9 mouse cellular contexts compared by ENCODE assay signal in genomic region chr12:101026946-101027345, GRCm38 (mm10). TPM values are rescaled to one million over a fixed set of nuclear protein-coding genes. Genes with fewer than 3 reads are reported as not detected.
DNase-seq lines count a peak whose midpoint lies in the region; ATAC-seq and TF ChIP-seq lines count a peak whose summit lies in the region.
"Had no signal": no experiment of that assay in that cellular context is flagged by ENCODE, and none has a peak within 500 bp of the region (broad histone marks: within the 10 kb centered on the region; RNA-seq: fewer than 3 reads in every experiment).

No protein-coding gene starts in this region.

- ATAC-seq in intestine, embryonic 16.5 days = no peak
- no peak for ATAC-seq in midbrain, embryonic 11.5 days (ENCODE audit: low FRiP score)
- ATAC-seq in activated CD4-positive, CD25-positive, alpha-beta regulatory T cell, adult 4 months = no peak

- H3K27ac ChIP-seq in gastrocnemius, adult 2 months = peak overlapping the region; percentile 94
- H3K27ac ChIP-seq in intestine, embryonic 16.5 days (ENCODE audit: low read length) = peak overlapping the region; percentile 88
- H3K27ac ChIP-seq in midbrain, embryonic 11.5 days (ENCODE audit: low read depth, low read length) = no peak overlapping the region

- no peak for TF ChIP-seq CTCF in gastrocnemius, adult 2 months (IDR thresholded peaks at IDR 0.05)

- H3K4me3 ChIP-seq in gastrocnemius, adult 2 months = peak overlapping the region; percentile 82
- peak overlapping the region; percentile 80 for H3K4me3 ChIP-seq in intestine, embryonic 16.5 days (ENCODE audit: low read length)
- H3K4me3 ChIP-seq in midbrain, embryonic 11.5 days (ENCODE audit: low read depth, low read length) = peak overlapping the region; percentile 81

- DNase-seq in gastrocnemius, adult 2 months = no peak
- no peak for DNase-seq in gastrocnemius, postnatal 4 days (ENCODE audit: low spot score in 2 of 2)
- peak; percentile 4 for DNase-seq in urinary bladder, postnatal 25 days (ENCODE audit: low spot score)
- no peak for DNase-seq in urinary bladder, postnatal 10 days (ENCODE audit: low spot score)
- peak; percentile 90 for DNase-seq in midbrain, embryonic 11.5 days (ENCODE audit: low spot score, missing footprints)
- no peak for DNase-seq in adrenal gland, adult 8-10 months

- no peaks in the 10 kb centered on the region for H3K36me3 ChIP-seq in intestine, embryonic 16.5 days (ENCODE audit: control insufficient read depth, insufficient read depth, low read length)
- peaks cover 6% of the 10 kb centered on the region; the same call in 1 of the 2 replicates for H3K36me3 ChIP-seq in midbrain, embryonic 11.5 days (ENCODE audit: control insufficient read depth, insufficient read depth, low read length)

- peaks cover 8% of the 10 kb centered on the region; the same call in 1 of the 2 replicates for H3K4me1 ChIP-seq in intestine, embryonic 16.5 days (ENCODE audit: control insufficient read depth, insufficient read depth, low read length)
- H3K4me1 ChIP-seq in midbrain, embryonic 11.5 days (ENCODE audit: control insufficient read depth, insufficient read depth, low read length) = peaks cover 28% of the 10 kb centered on the region

- intact Hi-C loops in gastrocnemius, adult 2 months (cut with DNase I) = no loop called here

- no peaks in the 10 kb centered on the region for H3K9me3 ChIP-seq in intestine, embryonic 16.5 days (ENCODE audit: control insufficient read depth, low read length)
- no peaks in the 10 kb centered on the region for H3K9me3 ChIP-seq in midbrain, embryonic 11.5 days (ENCODE audit: control insufficient read depth, low read length)

- 8% methylated on average over 14 of the region's 14 CpGs for WGBS in intestine, embryonic 16.5 days
- 1% methylated on average over 14 of the region's 14 CpGs for WGBS in midbrain, embryonic 11.5 days

- peak overlapping the region; percentile 93 for H3K9ac ChIP-seq in intestine, embryonic 16.5 days (ENCODE audit: low read depth, low read length)
- peak overlapping the region; percentile 95 for H3K9ac ChIP-seq in midbrain, embryonic 11.5 days (ENCODE audit: low read length)

- H3K4me2 ChIP-seq in intestine, embryonic 16.5 days (ENCODE audit: low read depth, low read length) = peak overlapping the region; percentile 87
- peak overlapping the region; percentile 84 for H3K4me2 ChIP-seq in midbrain, embryonic 11.5 days

- H3K27me3 ChIP-seq in intestine, embryonic 16.5 days (replicated peaks; ENCODE audit: control insufficient read depth, insufficient read depth, low read length) = no peaks in the 10 kb centered on the region
- H3K27me3 ChIP-seq in midbrain, embryonic 11.5 days (ENCODE audit: control insufficient read depth, insufficient read depth, low read length) = no peaks in the 10 kb centered on the region
- H3K27me3 ChIP-seq: Patski had no signal

RNA-seq across cellular contexts. Expression of gene Ccdc88c, which starts 1.9 kb away (rescaled TPM):
- total RNA-seq in gastrocnemius, adult 2 months (2021) = 10 to 100 TPM; 28.4 to 34.7 TPM
- 10 to 100 TPM; 51.1 to 57.3 TPM for total RNA-seq in gastrocnemius, postnatal 4 days (2021)
- 13.1 and 13.6 TPM in 2 replicates for polyA plus RNA-seq in intestine, embryonic 16.5 days (2015; fragmentation: Nextera tagmentation; extraction: Ambion mirVana)
- polyA plus RNA-seq in midbrain, embryonic 11.5 days (2014; fragmentation: Nextera tagmentation; extraction: Ambion mirVana) = 11.0 TPM in 2 replicates
- polyA plus RNA-seq in activated CD4-positive, CD25-positive, alpha-beta regulatory T cell, adult 4 months (2017; shearing (Covaris generic)) = 10 to 100 TPM; 76.7 to 82.5 TPM
- total RNA-seq in adrenal gland, adult 8-10 months (2022) = 1 to 10 TPM; 1.4 to 4.0 (median 2.7) TPM

RNA-seq across cellular contexts. Expression of gene Ppp4r3a, which starts 56.6 kb away (rescaled TPM):
- 10 to 100 TPM; 19.9 to 20.6 TPM for total RNA-seq in gastrocnemius, adult 2 months (2021)
- 10 to 100 TPM; 41.5 to 45.7 TPM for total RNA-seq in gastrocnemius, postnatal 4 days (2021)
- polyA plus RNA-seq in intestine, embryonic 16.5 days (2015; fragmentation: Nextera tagmentation; extraction: Ambion mirVana) = 21.9 and 25.8 TPM in 2 replicates
- polyA plus RNA-seq in midbrain, embryonic 11.5 days (2014; fragmentation: Nextera tagmentation; extraction: Ambion mirVana) = 68.5 and 71.3 TPM in 2 replicates
- polyA plus RNA-seq in activated CD4-positive, CD25-positive, alpha-beta regulatory T cell, adult 4 months (2017; shearing (Covaris generic)) = 10 to 100 TPM; 30.8 to 39.3 TPM
- total RNA-seq in adrenal gland, adult 8-10 months (2022) = 10 to 100 TPM; 49.5 to 59.5 (median 49.9) TPM

Comparison
In these comparisons a context has a peak if more than half of its experiments do, and no peak if none do; other contexts are left out.
1. DNase-seq: peak in urinary bladder, postnatal 25 days (single experiment) and midbrain, embryonic 11.5 days (single experiment); none in gastrocnemius, adult 2 months (single experiment), gastrocnemius, postnatal 4 days (0 of 2), urinary bladder, postnatal 10 days (single experiment) and adrenal gland, adult 8-10 months (single experiment).
2. RNA of gene Ccdc88c, which starts 1.9 kb away (total RNA-seq): 51.1 to 57.3 TPM in gastrocnemius, postnatal 4 days and 28.4 to 34.7 TPM in gastrocnemius, adult 2 months; 1.4 to 4.0 TPM in adrenal gland, adult 8-10 months; every median in the first group is over 4 times any median in the second.
3. Peak in every context shown above with its lines, with median percentiles within 50 percentile points of each other: H3K4me3 ChIP-seq.